8 mouse cellular contexts compared by ENCODE assay signal in the genomic region with DNA sequence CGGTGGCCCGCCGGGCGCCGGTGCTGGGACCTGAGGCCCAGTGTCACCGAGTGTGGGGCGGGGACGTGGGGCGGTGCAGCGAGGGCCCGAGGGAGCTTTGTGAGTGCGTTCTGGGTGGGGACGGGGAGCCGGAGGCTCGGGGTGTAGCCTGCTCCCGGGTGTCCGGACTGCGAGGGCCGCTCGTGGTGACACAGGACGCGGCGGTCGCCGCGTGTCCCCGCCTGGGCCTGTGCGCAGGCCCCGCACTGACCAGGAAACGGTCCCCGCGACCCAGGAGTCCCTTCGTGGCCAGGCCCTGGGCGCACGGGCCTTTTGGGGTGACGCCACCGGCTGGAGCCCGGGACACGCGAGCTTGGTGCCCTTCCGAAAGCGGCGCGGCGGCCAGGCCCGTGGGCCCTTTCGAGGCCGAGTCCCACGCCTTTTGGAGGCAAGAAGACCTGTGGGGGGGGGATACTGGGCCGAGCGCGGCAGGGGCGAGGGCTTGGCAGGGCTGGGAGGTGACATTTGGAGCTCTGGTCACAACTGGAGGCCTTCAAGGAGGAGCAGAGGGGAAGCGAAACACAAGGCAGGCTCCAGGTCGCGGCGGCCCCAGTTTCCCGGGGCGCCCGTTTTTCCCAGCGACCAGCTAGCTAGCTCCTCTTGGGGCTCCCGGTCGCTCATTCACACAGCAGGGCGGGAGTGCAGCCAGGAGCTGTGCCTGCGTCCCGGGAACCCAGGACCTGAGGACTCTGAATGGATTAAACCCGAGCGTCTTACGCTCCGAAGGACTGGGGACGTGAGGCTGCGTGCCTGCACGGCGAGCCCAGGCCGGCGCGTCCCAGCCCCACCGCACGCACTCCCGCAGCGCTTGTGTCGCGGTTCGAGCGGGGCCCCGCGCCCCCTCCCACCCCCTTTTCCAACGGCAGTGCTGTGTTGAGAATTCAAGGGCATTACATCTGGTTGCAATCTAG. TPM values are rescaled to one million over a fixed set of nuclear protein-coding genes. Genes with fewer than 3 reads are reported as not detected.
DNase-seq lines count a peak whose midpoint lies in the region; ATAC-seq lines count a peak whose summit lies in the region.

No protein-coding gene starts in this region.

- no peaks in the 10 kb centered on the region for H3K36me3 ChIP-seq in intestine, embryonic 14.5 days (ENCODE audit: control insufficient read depth, insufficient read depth, low read length)

- WGBS in intestine, embryonic 14.5 days = under 1% methylated on average over 76 of the region's 88 CpGs

- ATAC-seq in common myeloid progenitor, adult 5-6 weeks (replicated peaks; ENCODE audit: low read depth, poor library complexity, severe bottlenecking) = peak; percentile 19; the same call in 1 of the 2 replicates
- peak; percentile 37 for ATAC-seq in intestine, embryonic 14.5 days (replicated peaks; ENCODE audit: low FRiP score, low TSS enrichment, low read depth)

- peaks cover 44% of the 10 kb centered on the region for H3K4me1 ChIP-seq in intestine, embryonic 14.5 days (replicated peaks; ENCODE audit: control insufficient read depth, insufficient read depth, low read length)

- H3K4me2 ChIP-seq in intestine, embryonic 14.5 days (ENCODE audit: low read length) = peak overlapping the region; percentile 82

- H3K27me3 ChIP-seq in intestine, embryonic 14.5 days (replicated peaks; ENCODE audit: control insufficient read depth, insufficient read depth, low read length) = no peaks in the 10 kb centered on the region

- peak; percentile 86 to 94 for DNase-seq in adrenal gland, adult (ENCODE audit: inconsistent age in 2 of 2, low spot score in 1 of 2)
- DNase-seq in gastrocnemius, postnatal 25 days = peak; percentile 74
- peak; percentile 86 for DNase-seq in intestine, embryonic 14.5 days (ENCODE audit: low spot score)
- DNase-seq in left cerebral cortex, postnatal 4 days = peak; percentile 64
- peak; percentile 77 for DNase-seq in mesoderm, embryonic 11.5 days (ENCODE audit: low read depth, low spot score)
- DNase-seq in right cerebral cortex, postnatal 14 days = peak; percentile 57
- peak; percentile 66 to 70 for DNase-seq in urinary bladder, postnatal 36 days (ENCODE audit: low spot score in 2 of 2)

- peak overlapping the region; percentile 99 for H3K9ac ChIP-seq in intestine, embryonic 14.5 days (ENCODE audit: low read length)

- intact Hi-C loops in left cerebral cortex, postnatal 4 days (cut with DNase I) = loop anchor here (5.0 to 10.0 kb wide), 3 partner anchors 71 to 309 kb away; partner anchors contain the start of genes Atpaf2 and Gid4

- peak overlapping the region; percentile 97 for H3K27ac ChIP-seq in intestine, embryonic 14.5 days (ENCODE audit: low read depth)

- no peaks in the 10 kb centered on the region for H3K9me3 ChIP-seq in intestine, embryonic 14.5 days (ENCODE audit: control insufficient read depth, low read length)

- H3K4me3 ChIP-seq in intestine, embryonic 14.5 days (ENCODE audit: low read depth, low read length) = peak overlapping the region; percentile 92

RNA-seq across cellular contexts. Expression of gene Rai1, which starts 1.1 kb away (rescaled TPM):
- total RNA-seq in common myeloid progenitor, adult 5-6 weeks (2017) = 15.5 and 21.1 TPM in 2 replicates
- 10 to 100 TPM; 17.3 to 21.6 TPM for total RNA-seq in gastrocnemius, postnatal 25 days (2021)
- polyA plus RNA-seq in intestine, embryonic 14.5 days (2014; fragmentation: Nextera tagmentation; extraction: Ambion mirVana) = 28.2 and 31.2 TPM in 2 replicates
- 10 to 100 TPM; 85.9 to 92.3 TPM for total RNA-seq in left cerebral cortex, postnatal 4 days (2021)

RNA-seq across cellular contexts. Expression of gene Pemt, which starts 59.6 kb away (rescaled TPM):
- total RNA-seq in common myeloid progenitor, adult 5-6 weeks (2017) = 0.92 and 5.6 TPM in 2 replicates
- total RNA-seq in gastrocnemius, postnatal 25 days (2021) = 1 to 10 TPM; 2.6 to 3.7 TPM
- 9.1 and 12.5 TPM in 2 replicates for polyA plus RNA-seq in intestine, embryonic 14.5 days (2014; fragmentation: Nextera tagmentation; extraction: Ambion mirVana)
- total RNA-seq in left cerebral cortex, postnatal 4 days (2021) = 1 to 10 TPM; 6.7 to 7.5 TPM

Comparison
In these comparisons a context has a peak if more than half of its experiments do, and no peak if none do; other contexts are left out.
1. Peak in every context shown above with its lines: DNase-seq, ATAC-seq, H3K4me3 ChIP-seq and H3K27ac ChIP-seq.